ENCODE assay signal across 8 mouse cellular contexts in the genomic region with DNA sequence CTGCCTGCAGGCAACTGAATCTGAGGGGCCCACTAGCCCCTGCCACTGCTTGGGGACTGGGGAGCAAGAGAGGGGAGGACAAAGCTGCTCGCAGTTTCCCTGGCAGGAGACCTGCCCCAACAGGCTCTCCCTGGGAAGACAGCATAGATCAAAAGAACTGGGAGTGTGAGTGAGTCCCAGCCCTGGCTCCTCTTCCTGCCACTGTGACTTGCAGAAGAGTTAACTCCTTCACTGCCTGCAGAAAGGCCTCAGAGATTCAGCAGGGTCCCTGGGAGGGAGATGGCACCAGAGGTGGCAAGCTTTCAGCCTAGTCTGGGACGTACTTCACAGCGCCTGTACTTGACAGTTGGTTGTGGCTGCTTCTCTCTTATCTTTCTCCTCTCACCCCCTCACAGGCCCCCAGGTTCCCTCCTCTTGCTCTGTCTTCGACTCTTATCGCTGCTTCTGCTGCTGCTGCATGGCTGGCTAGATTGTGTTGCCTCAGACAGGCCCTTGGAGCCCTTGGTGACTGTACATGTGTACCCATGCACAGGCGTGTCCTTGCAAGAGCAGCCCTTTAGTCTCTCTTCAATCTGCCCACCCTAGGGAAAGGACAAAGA. TPM values are rescaled to one million over a fixed set of nuclear protein-coding genes. Genes with fewer than 3 reads are reported as not detected.
A peak's percentile ranks its signal among the peaks of the same experiment; 100 is the strongest.
DNase-seq lines count a peak whose midpoint lies in the region; ATAC-seq lines count a peak whose summit lies in the region.

No protein-coding gene starts in this region.

- no peak overlapping the region for H3K9ac ChIP-seq in kidney, embryonic 15.5 days
- H3K9ac ChIP-seq in intestine, embryonic 14.5 days (ENCODE audit: low read length): peak overlapping the region; percentile 16; the same call in 1 of the 2 replicates
- H3K9ac ChIP-seq in neural tube, embryonic 13.5 days: peak overlapping the region; percentile 34; the same call in 1 of the 2 replicates

- H3K9me3 ChIP-seq in kidney, embryonic 15.5 days (replicated peaks): no peaks in the 10 kb centered on the region
- H3K9me3 ChIP-seq in intestine, embryonic 14.5 days (ENCODE audit: control insufficient read depth, low read length): no peaks in the 10 kb centered on the region
- H3K9me3 ChIP-seq in neural tube, embryonic 13.5 days: no peaks in the 10 kb centered on the region

- H3K36me3 ChIP-seq in kidney, embryonic 15.5 days: no peaks in the 10 kb centered on the region
- H3K36me3 ChIP-seq in intestine, embryonic 14.5 days (ENCODE audit: control insufficient read depth, insufficient read depth, low read length): peaks cover 3% of the 10 kb centered on the region; the same call in 1 of the 2 replicates
- no peaks in the 10 kb centered on the region for H3K36me3 ChIP-seq in neural tube, embryonic 13.5 days

- no peak overlapping the region for H3K4me3 ChIP-seq in kidney, embryonic 15.5 days (replicated peaks)
- H3K4me3 ChIP-seq in intestine, embryonic 14.5 days (ENCODE audit: low read depth, low read length): no peak overlapping the region
- no peak overlapping the region for H3K4me3 ChIP-seq in neural tube, embryonic 13.5 days

- DNase-seq in kidney, adult 18-20 months: no peak
- peak; percentile 64 for DNase-seq in intestine, embryonic 14.5 days (ENCODE audit: low spot score)
- DNase-seq in layer of hippocampus, postnatal 36 days: no peak
- DNase-seq in natural killer cell, adult 2 months (ENCODE audit: low spot score in 2 of 2): no peak
- DNase-seq in heart, adult 11 months: no peak

- H3K27me3 ChIP-seq in kidney, embryonic 15.5 days: no peaks in the 10 kb centered on the region
- H3K27me3 ChIP-seq in intestine, embryonic 14.5 days (replicated peaks; ENCODE audit: control insufficient read depth, insufficient read depth, low read length): no peaks in the 10 kb centered on the region
- no peaks in the 10 kb centered on the region; the same call in 1 of the 2 replicates for H3K27me3 ChIP-seq in neural tube, embryonic 13.5 days

- H3K4me1 ChIP-seq in kidney, embryonic 15.5 days: peaks cover 18% of the 10 kb centered on the region
- peaks cover 18% of the 10 kb centered on the region for H3K4me1 ChIP-seq in intestine, embryonic 14.5 days (replicated peaks; ENCODE audit: control insufficient read depth, insufficient read depth, low read length)
- peaks cover 6% of the 10 kb centered on the region for H3K4me1 ChIP-seq in neural tube, embryonic 13.5 days (replicated peaks)

- peak overlapping the region; percentile 84 for H3K27ac ChIP-seq in kidney, embryonic 15.5 days
- H3K27ac ChIP-seq in intestine, embryonic 14.5 days (ENCODE audit: low read depth): peak overlapping the region; percentile 47; the same call in 1 of the 2 replicates
- H3K27ac ChIP-seq in neural tube, embryonic 13.5 days (replicated peaks): no peak overlapping the region

- no peak overlapping the region for H3K4me2 ChIP-seq in kidney, embryonic 15.5 days
- H3K4me2 ChIP-seq in intestine, embryonic 14.5 days (ENCODE audit: low read length): peak overlapping the region; percentile 7; the same call in 1 of the 2 replicates
- no peak overlapping the region for H3K4me2 ChIP-seq in neural tube, embryonic 13.5 days

- peak; percentile 76 for ATAC-seq in kidney, embryonic 15.5 days (replicated peaks; ENCODE audit: low FRiP score)
- peak; percentile 87 for ATAC-seq in common myeloid progenitor, adult 5-6 weeks (replicated peaks; ENCODE audit: low read depth, poor library complexity, severe bottlenecking)
- ATAC-seq in intestine, embryonic 14.5 days (replicated peaks; ENCODE audit: low FRiP score, low TSS enrichment, low read depth): peak; percentile 74
- no peak for ATAC-seq in neural tube, embryonic 13.5 days (ENCODE audit: low read depth)

- 17% methylated on average over 6 of the region's 6 CpGs for WGBS in kidney, embryonic 15.5 days
- WGBS in intestine, embryonic 14.5 days: 19% methylated on average over 6 of the region's 6 CpGs
- WGBS in neural tube, embryonic 13.5 days: 30% methylated on average over 6 of the region's 6 CpGs

RNA-seq across cellular contexts. Expression of a gene that starts 11.3 kb away (rescaled TPM):
- polyA plus RNA-seq in kidney, embryonic 15.5 days (2015; fragmentation: Nextera tagmentation; extraction: Ambion mirVana): 164 and 168 TPM in 2 replicates
- 68.7 and 71.2 TPM in 2 replicates for total RNA-seq in common myeloid progenitor, adult 5-6 weeks (2017)
- 146 and 151 TPM in 2 replicates for polyA plus RNA-seq in intestine, embryonic 14.5 days (2014; fragmentation: Nextera tagmentation; extraction: Ambion mirVana)
- polyA plus RNA-seq in neural tube, embryonic 13.5 days (2015; fragmentation: Nextera tagmentation; extraction: Ambion mirVana): 165 and 166 TPM in 2 replicates
- 10 to 100 TPM; 71.7 to 78.7 TPM for total RNA-seq in layer of hippocampus, postnatal 36 days (2021)

RNA-seq across cellular contexts. Expression of a gene that starts 34.3 kb away (rescaled TPM):
- polyA plus RNA-seq in kidney, embryonic 15.5 days (2015; fragmentation: Nextera tagmentation; extraction: Ambion mirVana): 4.4 and 5.1 TPM in 2 replicates
- total RNA-seq in common myeloid progenitor, adult 5-6 weeks (2017): 8.4 and 12.0 TPM in 2 replicates
- polyA plus RNA-seq in intestine, embryonic 14.5 days (2014; fragmentation: Nextera tagmentation; extraction: Ambion mirVana): 2.5 and 3.7 TPM in 2 replicates
- polyA plus RNA-seq in neural tube, embryonic 13.5 days (2015; fragmentation: Nextera tagmentation; extraction: Ambion mirVana): 24.9 and 27.0 TPM in 2 replicates
- 100 to 1,000 TPM; 146 to 163 TPM for total RNA-seq in layer of hippocampus, postnatal 36 days (2021)
